ENCODE assay signal across 9 mouse cellular contexts in genomic region chr3:107094028-107094427, GRCm38 (mm10). TPM values are rescaled to one million over a fixed set of nuclear protein-coding genes. Genes with fewer than 3 reads are reported as not detected.
DNase-seq lines count a peak whose midpoint lies in the region; ATAC-seq and TF ChIP-seq lines count a peak whose summit lies in the region.
"Had no signal": no experiment of that assay in that cellular context is flagged by ENCODE, and none has a peak within 500 bp of the region (broad histone marks: within the 10 kb centered on the region; RNA-seq: fewer than 3 reads in every experiment).

No protein-coding gene starts in this region.

- no peak overlapping the region for H3K27ac ChIP-seq in heart, embryonic 12.5 days (ENCODE audit: poor library complexity, severe bottlenecking)
- H3K27ac ChIP-seq in CH12.LX (ENCODE audit: insufficient read depth, low read depth): no peak overlapping the region
- no peak overlapping the region for H3K27ac ChIP-seq in forebrain, embryonic 12.5 days
- no peak overlapping the region for H3K27ac ChIP-seq in midbrain, embryonic 11.5 days (ENCODE audit: low read depth, low read length)
- H3K27ac ChIP-seq: liver, embryonic 13.5 days had no signal

- H3K4me1 ChIP-seq in heart, embryonic 12.5 days (replicated peaks): no peaks in the 10 kb centered on the region
- H3K4me1 ChIP-seq in CH12.LX (ENCODE audit: control insufficient read depth in 1 of 2, insufficient read depth in 2 of 2): peaks cover 13 to 38% of the 10 kb centered on the region in 2 experiments
- H3K4me1 ChIP-seq in forebrain, embryonic 12.5 days: no peaks in the 10 kb centered on the region
- H3K4me1 ChIP-seq in midbrain, embryonic 11.5 days (ENCODE audit: control insufficient read depth, insufficient read depth, low read length): no peaks in the 10 kb centered on the region
- H3K4me1 ChIP-seq: liver, embryonic 13.5 days had no signal

- peak; percentile 48 to 76 for DNase-seq in heart, postnatal 10 days
- no peak for DNase-seq in CH12.LX (ENCODE audit: extremely low read depth)
- peak; percentile 21 for DNase-seq in c-Kit-positive CD71-positive TER-119-negative erythroid progenitor cells, embryonic 14.5 days (ENCODE audit: low read depth)
- peak; percentile 47 for DNase-seq in kidney, postnatal 14 days
- peak; percentile 90 for DNase-seq in midbrain, embryonic 11.5 days (ENCODE audit: low spot score, missing footprints)
- DNase-seq in thymus, postnatal 0 days (ENCODE audit: low spot score): peak; percentile 64
- DNase-seq: liver, embryonic 13.5 days had no signal

- no peak overlapping the region for H3K9ac ChIP-seq in heart, embryonic 12.5 days
- H3K9ac ChIP-seq in CH12.LX (ENCODE audit: insufficient read depth, low read depth): no peak overlapping the region
- no peak overlapping the region for H3K9ac ChIP-seq in forebrain, embryonic 12.5 days
- no peak overlapping the region for H3K9ac ChIP-seq in midbrain, embryonic 11.5 days (ENCODE audit: low read length)
- H3K9ac ChIP-seq: liver, embryonic 13.5 days had no signal

- in situ Hi-C loops in CH12.LX (cut with MboI; ENCODE audit: low pct_ligation_motif_present, low pct_unique_long_range_greater_than_20kb, low sequenced_read_pairs): loop anchor here (5.0 to 10.0 kb wide), 2 partner anchors 58 to 91 kb away; partner anchors contain the start of gene Kcna10

- H3K9me3 ChIP-seq in heart, embryonic 12.5 days (replicated peaks): no peaks in the 10 kb centered on the region
- H3K9me3 ChIP-seq in CH12.LX (replicated peaks; ENCODE audit: low read length): no peaks in the 10 kb centered on the region
- H3K9me3 ChIP-seq in forebrain, embryonic 12.5 days: no peaks in the 10 kb centered on the region
- no peaks in the 10 kb centered on the region for H3K9me3 ChIP-seq in midbrain, embryonic 11.5 days (ENCODE audit: control insufficient read depth, low read length)
- H3K9me3 ChIP-seq: liver, embryonic 13.5 days had no signal

- TF ChIP-seq POLR2A in CH12.LX (IDR thresholded peaks at IDR 0.05; ENCODE audit: low read depth, low read length): no peak

- intact Hi-C loops in heart, postnatal 10 days (cut with DNase I): loop anchor here (1.0 to 2.0 kb wide), 4 partner anchors 55 to 373 kb away; no protein-coding TSS in a partner anchor

- TF ChIP-seq RAD21 in CH12.LX (IDR thresholded peaks at IDR 0.05; ENCODE audit: low read depth, low read length): peak; percentile 95

- TF ChIP-seq CTCF in CH12.LX (conservative IDR thresholded peaks at IDR 0.05 in 1 of 2, IDR thresholded peaks at IDR 0.05 in 1 of 2; ENCODE audit: low read depth in 2 of 2, low read length in 2 of 2): peak; percentile 90 to 94

- TF ChIP-seq EP300 in CH12.LX (IDR thresholded peaks at IDR 0.05; ENCODE audit: low read length): no peak

- WGBS in heart, embryonic 12.5 days: 3% methylated on average over 4 of the region's 4 CpGs
- WGBS in forebrain, embryonic 12.5 days: 3% methylated on average over 4 of the region's 4 CpGs
- 6% methylated on average over 4 of the region's 4 CpGs for WGBS in midbrain, embryonic 11.5 days

- no peak overlapping the region for H3K4me3 ChIP-seq in heart, embryonic 12.5 days
- H3K4me3 ChIP-seq in CH12.LX (replicated peaks in 1 of 3; ENCODE audit: low read depth in 2 of 3, low read length in 2 of 3, poor library complexity in 1 of 3): no peak overlapping the region
- no peak overlapping the region for H3K4me3 ChIP-seq in forebrain, embryonic 12.5 days (replicated peaks)
- H3K4me3 ChIP-seq in midbrain, embryonic 11.5 days (ENCODE audit: low read depth, low read length): no peak overlapping the region
- H3K4me3 ChIP-seq: liver, embryonic 13.5 days had no signal

- H3K36me3 ChIP-seq in heart, embryonic 12.5 days: no peaks in the 10 kb centered on the region
- no peaks in the 10 kb centered on the region for H3K36me3 ChIP-seq in CH12.LX (replicated peaks in 1 of 2; ENCODE audit: control insufficient read depth in 1 of 2, insufficient read depth in 1 of 2, low read length in 1 of 2)
- no peaks in the 10 kb centered on the region for H3K36me3 ChIP-seq in forebrain, embryonic 12.5 days (replicated peaks)
- H3K36me3 ChIP-seq in midbrain, embryonic 11.5 days (ENCODE audit: control insufficient read depth, insufficient read depth, low read length): no peaks in the 10 kb centered on the region
- H3K36me3 ChIP-seq: liver, embryonic 13.5 days had no signal

- dilution Hi-C loops in CH12.LX (cut with MboI; ENCODE audit: extremely low pct_ligation_motif_present, extremely low pct_unique_long_range_greater_than_20kb, low sequenced_read_pairs): no loop called here

- peaks cover 43% of the 10 kb centered on the region for H3K27me3 ChIP-seq in heart, embryonic 12.5 days (replicated peaks)
- H3K27me3 ChIP-seq in CH12.LX (replicated peaks): no peaks in the 10 kb centered on the region
- H3K27me3 ChIP-seq in forebrain, embryonic 12.5 days: peaks cover 8% of the 10 kb centered on the region
- no peaks in the 10 kb centered on the region for H3K27me3 ChIP-seq in midbrain, embryonic 11.5 days (ENCODE audit: control insufficient read depth, insufficient read depth, low read length)
- H3K27me3 ChIP-seq: liver, embryonic 13.5 days had no signal

- H3K4me2 ChIP-seq in heart, embryonic 12.5 days: no peak overlapping the region
- no peak overlapping the region for H3K4me2 ChIP-seq in CH12.LX (ENCODE audit: insufficient read depth, low read depth, poor library complexity, severe bottlenecking)
- no peak overlapping the region for H3K4me2 ChIP-seq in forebrain, embryonic 12.5 days
- no peak overlapping the region for H3K4me2 ChIP-seq in midbrain, embryonic 11.5 days
- H3K4me2 ChIP-seq: liver, embryonic 13.5 days had no signal

- H3K79me2 ChIP-seq in CH12.LX (replicated peaks; ENCODE audit: control insufficient read depth, extremely low read depth, insufficient read depth, poor library complexity, severe bottlenecking): no peaks in the 10 kb centered on the region

- no peak for ATAC-seq in heart, embryonic 12.5 days (ENCODE audit: insufficient number of reproducible peaks, low FRiP score)
- ATAC-seq in forebrain, embryonic 12.5 days (ENCODE audit: low FRiP score): peak; percentile 76
- peak; percentile 36; the same call in 1 of the 2 replicates for ATAC-seq in midbrain, embryonic 11.5 days (ENCODE audit: low FRiP score)

TF ChIP-seq in CH12.LX, 34 proteins besides CTCF, POLR2A, EP300 and RAD21:
- no peak for TF ChIP-seq NELFE (IDR thresholded peaks at IDR 0.05; ENCODE audit: low read depth, low read length)
- TF ChIP-seq GABPA (IDR thresholded peaks at IDR 0.05; ENCODE audit: insufficient replicate concordance, low read depth, low read length): no peak
- no peak for TF ChIP-seq ZMIZ1 (IDR thresholded peaks at IDR 0.05; ENCODE audit: low read depth, low read length)
- TF ChIP-seq SIN3A (IDR thresholded peaks at IDR 0.05; ENCODE audit: low read length): 0 out of 2 replicates have a peak, but pooled peaks have one; percentile 19
- TF ChIP-seq JUN (IDR thresholded peaks at IDR 0.05; ENCODE audit: insufficient read depth, low read depth, low read length): no peak
- TF ChIP-seq MYC (IDR thresholded peaks at IDR 0.05; ENCODE audit: low read depth, low read length): no peak
- peak; percentile 75 for TF ChIP-seq BHLHE40 (IDR thresholded peaks at IDR 0.05; ENCODE audit: low read depth, low read length)
- TF ChIP-seq IRF4 (IDR thresholded peaks at IDR 0.05; ENCODE audit: low read depth, low read length): peak; percentile 31; the same call in 1 of the 2 replicates
- no peak for TF ChIP-seq ZNF384 (IDR thresholded peaks at IDR 0.05; ENCODE audit: low read depth, low read length)
- TF ChIP-seq SMC3 (IDR thresholded peaks at IDR 0.05; ENCODE audit: low read depth, low read length): peak; percentile 96
- no peak for TF ChIP-seq ETS1 (conservative IDR thresholded peaks at IDR 0.05; ENCODE audit: low read depth, low read length)
- TF ChIP-seq CHD2 (IDR thresholded peaks at IDR 0.05; ENCODE audit: low read length): no peak
- peak; percentile 72 for TF ChIP-seq ZC3H11A (IDR thresholded peaks at IDR 0.05; ENCODE audit: low read depth, low read length)

RNA-seq across cellular contexts. Expression of gene Kcna2, which starts 6.9 kb away (rescaled TPM):
- total RNA-seq in heart, postnatal 10 days (2021): under 1 TPM; 0.65 to 0.67 TPM
- polyA plus RNA-seq in heart, embryonic 12.5 days (2016; fragmentation: Nextera tagmentation; extraction: Ambion mirVana): 0.03 TPM in 1 of 2 replicates, not detected in the other
- total RNA-seq in CH12.LX (2012; rRNA removed) (not detected in 2 replicates), CH12.LX (2014; rRNA removed) (not detected in 2 replicates)
- not detected in 2 replicates for polyA plus RNA-seq in CH12.LX (2012; ENCODE audit: insufficient read length, low read depth)
- 0.29 TPM in 2 replicates for polyA plus RNA-seq in forebrain, embryonic 12.5 days (2016; fragmentation: Nextera tagmentation; extraction: Ambion mirVana)
- polyA plus RNA-seq in midbrain, embryonic 11.5 days (2014; fragmentation: Nextera tagmentation; extraction: Ambion mirVana): 0.18 and 0.28 TPM in 2 replicates
- 0.18 and 0.29 TPM in 2 replicates for polyA plus RNA-seq in thymus, postnatal 0 days (2015; fragmentation: Nextera tagmentation; extraction: Ambion mirVana)

RNA-seq across cellular contexts. Expression of gene Kcna3, which starts 58.1 kb away (rescaled TPM):
- total RNA-seq in heart, postnatal 10 days (2021): under 1 TPM; 0.36 to 0.45 TPM
- 1.9 and 2.1 TPM in 2 replicates for polyA plus RNA-seq in heart, embryonic 12.5 days (2016; fragmentation: Nextera tagmentation; extraction: Ambion mirVana)
- total RNA-seq in CH12.LX (2012; rRNA removed) (0.84 and 0.85 TPM in 2 replicates), CH12.LX (2014; rRNA removed) (not detected in 2 replicates)
- polyA plus RNA-seq in CH12.LX (2012; ENCODE audit: insufficient read length, low read depth): not detected in 2 replicates
- 17.3 and 18.4 TPM in 2 replicates for polyA plus RNA-seq in forebrain, embryonic 12.5 days (2016; fragmentation: Nextera tagmentation; extraction: Ambion mirVana)
- polyA plus RNA-seq in midbrain, embryonic 11.5 days (2014; fragmentation: Nextera tagmentation; extraction: Ambion mirVana): 4.1 and 4.6 TPM in 2 replicates
- polyA plus RNA-seq in thymus, postnatal 0 days (2015; fragmentation: Nextera tagmentation; extraction: Ambion mirVana): 29.2 and 35.2 TPM in 2 replicates
